Mouse (Mus musculus): ENCODE data around the gene Ctns. TPM values are rescaled to one million over a fixed set of nuclear protein-coding genes. Genes with fewer than 3 reads are reported as not detected.
A peak's percentile ranks its signal among the peaks of the same experiment; 100 is the strongest.

The Ctns gene
- total RNA-seq, 2 experiments from 2014 or later, result 9.4 to 12.1 TPM

DNA sequence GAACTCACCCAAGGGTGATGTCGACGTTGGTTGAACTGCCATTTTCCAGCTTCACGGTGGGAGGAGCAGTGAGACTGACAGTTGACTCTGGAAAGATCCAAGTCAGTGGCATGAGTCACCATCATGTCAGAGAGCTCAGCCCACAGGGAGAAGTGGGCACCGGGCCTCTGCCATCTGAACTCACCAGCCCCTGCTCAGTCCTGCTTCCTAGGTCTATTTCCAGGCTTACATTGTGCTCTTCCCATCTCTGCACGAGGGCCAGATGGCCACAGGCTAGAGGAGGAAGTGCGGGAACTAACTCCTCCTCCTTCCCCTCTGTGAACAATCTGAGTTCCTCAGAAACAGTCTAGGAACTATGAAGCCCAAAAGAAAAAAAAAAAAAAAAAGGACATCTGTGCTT is 5.8 kb downstream of the Ctns start:
- DNase-seq, result no peak

GRCm38 (mm10) chr11:73187231-73187630 is 11.6 kb downstream of the Ctns start:
- DNase-seq, result no peak

- DNase-seq, result no peak
Measured at GRCm38 (mm10) chr11:73185872-73186615, 12.8 kb downstream of the Ctns start.

- DNase-seq, result no peak
Measured at GRCm38 (mm10) chr11:73177895-73178294, 20.9 kb downstream of the Ctns start.

DNA sequence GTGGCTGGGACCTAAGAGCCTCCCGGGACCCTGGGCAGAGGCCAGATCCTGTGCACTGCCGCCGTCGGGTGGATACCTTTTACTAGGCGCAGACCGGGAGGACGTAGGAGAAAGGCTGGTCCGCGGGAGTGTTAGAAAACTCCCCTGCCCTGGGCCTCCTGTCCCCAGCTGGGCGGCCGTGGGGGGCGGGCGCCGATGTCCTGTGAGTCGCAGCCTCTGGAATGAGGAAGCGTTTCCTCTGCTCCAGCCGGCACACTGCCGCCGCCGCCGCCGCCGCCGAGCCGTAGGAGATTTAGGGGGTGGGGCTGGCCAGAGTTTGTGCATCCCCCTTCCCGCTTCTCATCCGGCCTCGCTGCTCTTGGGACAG is 21.4 kb downstream of the Ctns start:
- DNase-seq, result peak; percentile 83

DNA sequence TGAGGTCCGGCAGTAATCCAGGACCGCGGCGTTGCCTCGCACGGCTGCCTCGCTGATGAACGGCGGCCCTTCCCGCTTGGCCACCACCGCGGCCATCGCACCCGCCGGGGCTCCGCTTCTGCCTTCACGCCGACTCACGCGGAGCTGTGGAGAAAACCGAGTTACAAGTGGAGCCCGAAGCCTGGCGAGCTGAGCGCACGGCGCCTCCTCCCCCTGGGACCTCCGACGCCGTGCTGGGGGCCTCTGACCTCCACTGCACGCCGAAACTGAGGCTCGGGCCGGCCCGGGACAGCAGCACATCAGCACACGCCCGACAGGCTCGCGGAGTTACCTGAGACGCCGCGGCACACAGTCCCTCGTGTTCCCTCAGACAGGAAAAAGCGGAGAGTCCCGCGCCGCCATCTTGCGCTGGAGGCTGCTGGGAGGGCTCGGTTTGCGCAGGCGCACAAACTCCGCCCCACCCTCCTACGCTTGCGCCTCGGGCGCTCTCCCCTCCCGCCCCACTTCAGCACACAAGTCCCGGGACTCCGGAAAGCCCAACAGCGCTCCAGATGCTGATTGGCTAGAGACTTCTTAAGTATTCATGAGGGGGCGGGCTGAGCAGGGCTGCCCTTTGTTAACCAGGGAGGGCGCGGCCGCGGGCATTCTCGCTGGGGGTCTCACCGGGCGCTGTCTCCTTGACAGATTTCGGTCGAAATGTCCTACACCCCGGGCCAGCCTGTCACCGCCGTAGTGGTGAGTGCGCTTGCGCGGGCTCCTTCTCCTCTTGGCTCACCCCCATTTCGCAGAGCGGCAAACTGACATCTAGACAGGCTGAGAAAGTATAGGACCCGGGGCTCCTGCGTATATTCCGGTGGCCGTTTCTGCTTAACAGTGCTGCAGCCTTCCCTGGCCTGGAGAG is 22.0 kb downstream of the Ctns start, which contains the start of the genes Emc6 and Tax1bp3:
Gene Emc6, minus strand, starts transcription at position 430 of the 901 bp plus-strand sequence.
Gene Tax1bp3, plus strand, starts transcription at position 476 of the 901 bp plus-strand sequence.
- DNase-seq, result peak; percentile 97

GRCm38 (mm10) chr11:73176186-73176585 is 22.7 kb downstream of the Ctns start:
- DNase-seq, result no peak

DNA sequence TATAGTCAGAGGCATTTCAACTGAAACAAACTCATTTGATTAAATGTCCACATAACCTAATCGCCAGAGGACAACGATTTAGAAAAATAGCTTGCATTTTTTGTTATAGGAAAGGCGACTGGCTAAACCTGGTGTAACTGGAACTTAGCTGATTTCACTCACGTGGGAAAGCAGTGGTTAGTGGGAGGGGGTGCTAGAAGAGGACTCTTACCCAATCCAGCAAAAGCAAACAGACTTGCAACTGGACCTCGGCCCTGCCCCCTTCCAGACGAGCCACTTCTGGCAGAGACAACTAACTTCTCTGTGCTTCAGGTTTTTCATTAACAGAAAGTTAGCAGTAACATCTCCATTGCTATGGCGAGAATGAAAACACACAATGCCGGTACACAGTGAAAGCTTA is 23.2 kb downstream of the Ctns start:
- no peak for DNase-seq

GRCm38 (mm10) chr11:73172186-73172585 is 26.7 kb downstream of the Ctns start:
- DNase-seq, result peak; percentile 31

DNA sequence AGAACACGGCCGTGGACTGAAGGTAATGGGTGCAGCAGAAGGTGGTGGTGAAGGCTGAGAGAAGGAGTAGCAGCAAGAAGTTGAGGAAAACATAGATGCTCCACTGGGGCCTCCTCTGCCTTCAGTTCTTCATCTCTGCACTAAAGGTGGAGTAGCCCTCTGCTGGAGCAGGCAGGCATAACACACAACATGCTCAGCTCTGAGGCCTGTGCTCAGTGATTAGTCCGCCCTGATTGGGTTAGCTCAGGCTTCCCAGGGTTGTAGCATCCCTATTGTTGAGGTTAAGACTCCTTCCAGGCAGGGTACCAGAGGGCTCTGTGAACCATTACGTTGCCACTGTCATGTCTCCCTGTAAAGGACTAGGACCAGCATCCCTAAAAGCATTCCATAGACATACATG is 29.6 kb downstream of the Ctns start:
- DNase-seq, result peak; percentile 71

- no peak for DNase-seq
Measured at GRCm38 (mm10) chr11:73168576-73168975, 30.3 kb downstream of the Ctns start.

DNA sequence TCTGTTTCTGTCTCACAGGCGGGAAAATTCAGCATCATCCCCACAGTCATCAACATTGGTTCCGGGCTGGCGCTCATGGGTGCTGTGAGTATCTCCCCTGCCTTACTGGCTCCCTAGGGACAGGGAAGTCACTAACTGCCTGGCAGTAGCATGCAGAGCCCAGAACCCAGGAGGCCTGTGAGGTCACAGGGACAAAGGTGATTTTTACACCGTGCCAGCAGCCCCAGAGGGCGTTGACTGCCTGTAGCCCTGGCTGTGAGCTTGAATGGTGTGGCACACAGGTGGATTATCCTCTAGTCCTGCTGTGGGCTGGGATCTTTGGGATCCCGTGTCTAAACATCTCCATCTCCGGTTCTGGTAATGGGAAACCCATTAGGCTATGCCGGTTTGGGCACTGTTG is 30.8 kb downstream of the Ctns start:
- no peak for DNase-seq

DNA sequence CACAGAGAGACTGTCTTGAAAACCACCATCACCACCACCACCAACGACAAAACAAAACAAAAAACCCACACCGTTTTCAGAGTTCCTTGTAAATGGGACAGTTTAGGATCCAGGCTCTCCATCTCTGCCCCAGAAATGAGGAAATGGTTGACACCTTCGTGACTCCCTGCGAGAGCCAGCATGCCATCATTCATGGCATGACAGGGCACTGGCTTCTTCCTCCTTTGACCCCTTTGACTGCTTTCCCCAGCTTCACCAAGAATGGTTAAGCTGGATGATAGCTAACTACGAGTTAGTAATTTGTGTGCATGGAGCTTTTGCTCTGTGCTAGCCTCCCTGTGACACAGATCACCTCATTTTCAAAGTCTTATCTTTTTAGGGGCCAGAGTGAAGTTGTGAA is 36.6 kb downstream of the Ctns start:
- no peak for DNase-seq

DNA sequence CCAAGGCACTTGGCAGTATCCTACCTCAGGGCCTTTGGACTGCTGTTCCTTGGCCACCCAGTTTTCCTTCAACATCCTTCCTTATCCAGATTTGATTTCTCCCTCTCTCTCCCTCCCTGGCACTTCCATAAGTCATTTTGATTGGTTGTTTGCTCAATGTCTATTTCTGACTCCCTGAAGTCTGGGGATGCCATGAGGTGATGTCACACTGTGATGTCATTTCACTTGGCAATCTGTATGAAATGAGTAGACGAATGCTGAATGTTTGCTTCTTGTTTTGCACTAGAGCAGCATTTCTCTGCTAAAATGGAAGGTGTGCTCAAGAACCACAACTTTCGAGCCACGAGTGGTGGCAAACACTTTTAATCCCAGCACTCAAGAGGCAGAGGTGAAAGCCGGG is 37.2 kb downstream of the Ctns start:
- DNase-seq, result no peak

DNA sequence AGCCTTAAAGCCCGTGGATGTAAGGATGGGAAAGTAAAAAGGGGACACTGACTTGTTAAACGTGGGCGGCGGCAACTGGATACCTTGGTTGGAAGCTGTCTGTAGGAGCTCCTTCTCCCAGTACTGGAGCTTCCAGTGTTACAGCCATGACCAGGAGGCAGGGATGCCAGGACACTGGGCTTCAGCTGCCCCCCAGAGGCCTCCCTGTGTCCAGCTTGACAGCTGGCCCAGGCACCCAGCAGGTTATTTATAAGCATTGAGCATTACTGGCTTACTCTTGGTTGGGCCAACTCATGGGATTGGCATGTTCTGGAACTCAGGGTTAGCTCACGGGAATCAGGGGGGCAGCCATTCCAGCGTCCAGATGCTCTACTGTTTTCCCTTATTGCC is 38.0 kb downstream of the Ctns start:
- peak; percentile 47 for DNase-seq

DNA sequence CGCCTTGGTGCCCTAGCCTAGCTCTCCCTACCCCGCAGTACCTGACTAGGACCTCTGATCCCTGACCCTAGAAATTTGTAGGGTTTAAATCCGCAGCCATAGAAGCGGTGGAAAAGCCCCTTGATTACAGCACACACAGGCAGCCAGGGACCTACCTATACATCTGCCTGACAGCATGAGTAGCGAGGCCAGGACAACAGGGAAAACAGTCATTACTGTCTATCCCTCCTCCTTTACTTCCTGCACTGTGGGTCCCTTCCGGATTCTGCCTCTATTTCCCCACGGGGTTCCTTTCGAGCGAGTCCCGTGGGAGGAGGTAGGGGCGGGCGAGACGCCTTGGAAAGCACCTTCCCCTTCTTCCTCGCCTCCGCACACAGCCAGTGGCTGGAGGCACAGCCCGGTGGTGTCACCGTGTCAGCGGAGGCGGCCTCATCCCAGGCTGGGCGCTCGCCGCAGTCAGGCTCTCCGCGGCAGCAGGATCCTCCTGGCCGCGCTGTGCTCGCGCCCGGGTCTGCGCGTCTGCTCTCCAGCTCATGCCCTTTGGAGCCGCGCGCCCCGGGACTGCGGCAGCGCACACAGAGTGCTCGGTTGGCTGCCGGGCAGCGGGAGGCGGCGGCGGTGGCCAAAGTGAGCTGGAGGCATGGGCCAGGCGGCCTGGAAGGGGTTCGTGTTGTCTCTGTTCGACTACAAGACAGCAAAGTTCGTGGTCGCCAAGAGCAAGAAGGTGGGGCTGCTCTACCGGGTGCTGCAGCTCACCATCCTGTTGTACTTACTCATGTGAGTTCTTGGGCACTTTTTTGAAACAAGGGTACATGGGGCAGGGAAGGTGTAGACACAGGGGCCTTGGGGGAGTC is 38.7 kb downstream of the Ctns start, which contains the start of gene P2rx5:
Gene P2rx5, plus strand, starts transcription at position 465 of the 854 bp plus-strand sequence.
- DNase-seq, result peak; percentile 74

GRCm38 (mm10) chr11:73155071-73155470 is 43.8 kb downstream of the Ctns start:
- DNase-seq, result no peak

GRCm38 (mm10) chr11:73148209-73148608 is 50.6 kb downstream of the Ctns start:
- no peak for DNase-seq

DNA sequence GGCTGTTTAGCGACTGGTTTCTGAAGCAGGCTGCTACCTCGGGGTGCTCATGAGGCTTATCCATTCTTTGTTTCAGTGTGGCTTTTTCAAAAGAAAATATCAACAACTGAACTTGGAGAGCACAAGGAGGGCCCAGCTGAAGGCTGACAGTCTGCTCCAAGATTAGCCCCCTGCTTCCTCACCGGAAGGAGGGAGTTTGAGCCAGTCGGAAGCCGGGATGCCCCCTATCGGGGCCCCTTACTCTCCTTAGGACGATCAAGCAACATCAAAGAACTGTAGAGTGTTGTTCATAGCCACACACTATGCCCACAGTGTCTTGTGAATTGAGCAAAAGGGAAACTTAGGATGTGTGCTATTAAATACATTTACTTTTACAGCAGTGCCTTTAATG is 51.9 kb downstream of the Ctns start:
- no peak for DNase-seq

DNA sequence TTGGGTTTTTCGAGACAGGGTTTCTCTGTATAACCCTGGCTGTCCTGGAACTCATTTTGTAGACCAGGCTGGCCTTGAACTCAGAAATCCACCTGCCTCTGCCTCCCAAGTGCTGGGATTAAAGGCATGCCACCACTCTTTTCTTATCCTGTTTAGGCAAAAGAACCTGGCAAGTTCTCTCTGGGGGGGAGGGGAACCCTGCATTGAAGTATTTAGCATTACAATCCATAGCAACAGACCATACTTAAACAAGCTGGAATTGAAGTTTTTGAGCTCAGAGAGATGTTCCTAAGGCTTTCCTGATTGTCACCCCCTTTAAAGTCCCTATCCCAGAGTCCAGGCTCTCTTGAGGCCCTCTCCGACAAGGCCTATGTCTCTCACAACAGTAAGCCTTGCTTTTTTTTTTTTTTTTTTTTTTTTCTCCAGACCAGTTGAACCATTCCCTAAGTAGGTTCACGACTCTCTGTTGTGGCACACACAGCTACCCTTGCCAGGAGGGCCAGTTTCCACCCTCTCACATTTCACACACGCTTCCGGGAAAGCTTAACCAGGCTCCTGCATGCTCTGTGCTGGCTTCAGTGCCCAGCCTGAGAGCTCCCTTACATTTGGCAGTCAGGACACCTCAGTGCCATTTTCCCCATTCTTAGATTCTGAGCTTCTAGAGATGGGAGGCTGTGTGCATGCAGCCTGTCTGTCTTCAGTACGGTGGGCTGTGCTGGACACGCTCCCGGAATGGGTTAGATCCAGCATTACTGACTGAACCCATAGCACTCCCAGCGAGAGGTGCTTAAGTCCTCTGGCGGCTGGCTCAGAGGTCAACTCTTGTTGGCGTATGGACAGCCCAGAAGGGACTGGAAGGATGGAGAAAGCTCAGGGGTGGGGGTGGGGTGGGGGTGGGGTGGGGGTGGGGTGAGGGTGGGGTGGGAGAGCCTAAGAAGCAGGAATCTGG is 52.5 kb downstream of the Ctns start:
- peak; percentile 21 for DNase-seq

- no peak for DNase-seq
Measured at GRCm38 (mm10) chr11:73144261-73144681, 54.6 kb downstream of the Ctns start.

All from gastrocnemius, postnatal 10 days (tissue).